Mouse (Mus musculus) heart, adult 2 months (tissue): ENCODE measurements around the gene Itgb2l. TPM values are rescaled to one million over a fixed set of nuclear protein-coding genes. Genes with fewer than 3 reads are reported as not detected.

Experiments used
- DNase-seq, 2 experiments: peaks; one replicate each; pipeline ENCODE4 v3.0.0; 2021
- H3K27ac ChIP-seq: fragments of 200-600 bp; 2 replicates; pipeline ENCODE4 v1.8.1; 2022
- H3K27me3 ChIP-seq: fragments of 200-500 bp; 2 replicates; pipeline ENCODE4 v1.6.1; 2012; ENCODE audit warnings: mild to moderate bottlenecking, low read length, inconsistent platforms, mixed read lengths; ENCODE audit not compliant: control insufficient read depth, insufficient read depth
- H3K36me3 ChIP-seq: fragments of 200-500 bp; 2 replicates; pipeline ENCODE4 v1.6.1; 2012; ENCODE audit warnings: low read length, inconsistent platforms; ENCODE audit not compliant: control insufficient read depth, insufficient read depth
- H3K4me1 ChIP-seq: fragments of 200-500 bp; 2 replicates; pipeline ENCODE4 v1.6.1; 2011; ENCODE audit warnings: low read length; ENCODE audit not compliant: control insufficient read depth, insufficient read depth
- H3K4me3 ChIP-seq: fragments of 200-600 bp; 2 replicates; pipeline ENCODE4 v1.8.1; 2022
- H3K79me2 ChIP-seq: fragments of 200-500 bp; replicated peaks from 2 replicates; pipeline ENCODE4 v1.6.1; 2012; ENCODE audit warnings: mild to moderate bottlenecking, inconsistent platforms, low read length, moderate library complexity, mixed read lengths; ENCODE audit not compliant: control insufficient read depth, insufficient read depth
- H3K9ac ChIP-seq: fragments of 200-500 bp; 2 replicates; pipeline ENCODE4 v1.6.1; 2012; ENCODE audit warnings: low read depth, mild to moderate bottlenecking, control low read depth, inconsistent platforms, low read length, mixed read lengths
- CTCF ChIP-seq: fragments of 200-600 bp; IDR thresholded peaks from 2 replicates; pipeline ENCODE4 v1.8.1; 2022; ENCODE audit warnings: antibody characterized with exemption, mild to moderate bottlenecking, moderate library complexity
- EP300 ChIP-seq: fragments of 200-500 bp; IDR thresholded peaks from 2 replicates; pipeline ENCODE4 v1.6.1; 2011; ENCODE audit warnings: low read depth, low read length, control low read depth; ENCODE audit not compliant: insufficient read depth
- POLR2A ChIP-seq: fragments of 200-500 bp; IDR thresholded peaks from 2 replicates; pipeline ENCODE4 v1.6.1; 2011; ENCODE audit warnings: mild to moderate bottlenecking, low read depth, low read length, control low read depth; ENCODE audit not compliant: insufficient read depth
- WGBS: fragments of 180-500 bp; shearing (Covaris S2); methylation state at CpG from one replicate; pipeline ENCODE4 v1.1.7; 2018; 5-methylcytosine and 5-hydroxymethylcytosine counted together
- intact Hi-C: fragments of 180-260 bp; cut with DNase I; formaldehyde crosslinking; loops from one replicate; pipeline ENCODE4 v1.15.1; 2025
- polyA plus RNA-seq: library from polyadenylated mRNA; depleted of rRNA; stranded (reverse); fragments of >200 nt; gene quantifications from 2 replicates; pipeline ENCODE4 v1.2.3, GENCODE M21; 2012; rRNA removed
- total RNA-seq, 2 experiments: library from RNA; stranded (reverse); gene quantifications; 2 replicates each; pipeline ENCODE4 v1.2.3; 2021

Itgb2l gene
- total and polyA plus RNA-seq, 3 experiments, result not detected

DNA sequence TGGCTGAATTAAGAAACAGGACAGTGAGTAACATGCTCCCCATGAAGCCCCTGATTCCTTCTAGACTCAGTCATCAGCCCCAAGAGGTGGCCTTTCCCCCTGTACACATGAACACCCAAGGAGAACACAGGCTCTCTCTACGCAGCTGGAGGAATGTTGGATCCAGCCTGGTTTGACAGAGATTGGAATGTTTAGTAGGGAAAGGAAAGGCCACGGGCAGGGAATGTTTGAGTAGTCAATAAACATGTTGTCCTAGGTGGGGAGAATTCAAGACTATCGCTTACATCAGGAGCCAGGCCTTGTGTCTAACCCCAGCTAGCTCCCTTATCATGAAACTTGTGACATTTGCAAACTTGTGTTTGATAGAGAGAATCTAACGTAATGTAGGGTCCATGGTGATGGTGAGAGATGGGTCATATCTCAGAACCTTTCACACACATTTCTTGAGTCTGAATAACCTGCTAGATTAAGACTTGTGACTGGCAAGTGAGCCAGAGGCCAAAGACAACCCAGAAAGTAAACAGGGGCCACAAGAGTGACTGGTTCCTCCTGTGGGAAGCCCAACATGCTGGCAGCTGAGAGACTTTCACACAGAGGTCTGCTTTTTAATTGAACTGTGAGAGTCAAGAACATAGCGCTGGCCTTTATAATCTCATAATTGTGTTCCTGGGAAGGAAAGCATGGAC is 60.8 kb downstream of the Itgb2l start:
- H3K4me1 ChIP-seq, result no peaks in the 10 kb centered on the region
- intact Hi-C loops, result no loop called here
- H3K27me3 ChIP-seq, result no peaks in the 10 kb centered on the region
- H3K36me3 ChIP-seq, result no peaks in the 10 kb centered on the region
- H3K27ac ChIP-seq, result no peak overlapping the region
- no peaks in the 10 kb centered on the region for H3K79me2 ChIP-seq
- WGBS, result 70% methylated on average over 5 of the region's 5 CpGs
- TF ChIP-seq POLR2A, result no peak
- no peak for TF ChIP-seq CTCF
- TF ChIP-seq EP300, result no peak
- no peak overlapping the region for H3K4me3 ChIP-seq
- no peak for DNase-seq
- no peak overlapping the region for H3K9ac ChIP-seq

DNA sequence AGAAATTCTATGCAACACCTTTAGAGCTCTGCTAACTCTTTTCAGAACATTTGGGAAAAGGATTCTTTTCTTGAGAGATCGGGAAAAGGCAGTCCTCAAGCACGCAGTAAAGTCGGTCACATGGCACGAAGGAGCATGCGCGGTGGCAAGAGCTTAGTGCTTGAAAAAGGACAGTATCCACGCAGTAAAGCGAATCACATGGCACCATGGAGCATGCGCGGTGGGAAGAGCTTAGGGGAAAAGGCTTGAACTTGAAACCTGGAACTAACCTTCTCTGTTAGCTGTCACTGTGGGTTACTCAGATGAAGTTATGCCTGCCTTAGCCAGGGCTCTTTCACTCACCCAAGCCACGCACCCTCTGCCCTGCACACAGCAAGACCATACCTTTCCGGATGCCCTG is 62.0 kb downstream of the Itgb2l start:
- no peak for DNase-seq
- H3K36me3 ChIP-seq, result no peaks in the 10 kb centered on the region
- H3K4me1 ChIP-seq, result no peaks in the 10 kb centered on the region
- H3K4me3 ChIP-seq, result no peak overlapping the region
- TF ChIP-seq CTCF, result no peak
- no peak for TF ChIP-seq POLR2A
- no peak for TF ChIP-seq EP300
- WGBS, result 91% methylated on average over 12 of the region's 12 CpGs
- intact Hi-C loops, result no loop called here
- no peak overlapping the region for H3K9ac ChIP-seq
- no peak overlapping the region for H3K27ac ChIP-seq
- no peaks in the 10 kb centered on the region for H3K79me2 ChIP-seq
- no peaks in the 10 kb centered on the region for H3K27me3 ChIP-seq

DNA sequence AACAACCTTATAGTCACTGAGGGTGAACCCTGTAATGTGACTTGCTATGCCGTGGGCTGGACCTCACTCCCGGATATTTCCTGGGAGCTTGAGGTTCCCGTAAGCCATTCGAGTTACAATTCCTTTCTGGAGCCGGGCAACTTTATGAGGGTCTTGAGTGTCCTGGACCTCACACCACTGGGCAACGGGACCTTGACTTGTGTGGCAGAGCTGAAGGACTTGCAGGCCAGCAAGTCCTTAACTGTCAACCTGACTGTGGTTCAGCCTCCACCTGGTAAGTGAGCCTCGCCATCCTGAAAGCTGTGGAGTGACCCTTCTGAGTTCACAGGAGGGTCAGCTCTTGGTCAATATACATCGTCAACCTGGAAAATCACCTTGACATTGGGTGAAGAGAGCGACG is 65.3 kb downstream of the Itgb2l start:
- no peaks in the 10 kb centered on the region for H3K79me2 ChIP-seq
- WGBS, result 93% methylated on average over 10 of the region's 10 CpGs

DNA sequence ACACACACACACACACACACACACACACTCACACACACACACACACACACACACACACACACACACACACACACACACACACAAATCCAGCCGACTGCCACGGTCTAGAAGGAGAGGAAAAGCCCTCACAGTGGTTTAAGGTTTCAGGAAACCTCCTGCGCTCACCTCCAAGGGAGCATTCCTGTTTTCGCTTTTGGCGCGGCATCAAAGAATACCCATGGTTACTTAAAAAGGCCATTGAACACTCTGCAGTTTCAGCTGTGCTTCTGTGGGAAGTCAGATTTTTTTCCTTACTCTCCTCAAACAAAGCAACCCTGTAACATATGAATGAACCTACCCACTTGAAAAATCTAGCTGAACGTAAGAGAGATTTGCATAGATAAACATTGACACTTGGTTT is 67.1 kb downstream of the Itgb2l start:
- Histone ChIP-seq H3K4me3 (no peak overlapping the region), H3K27ac (no peak overlapping the region), H3K9ac (no peak overlapping the region), H3K79me2 (no peaks in the 10 kb centered on the region), H3K36me3 (no peaks in the 10 kb centered on the region), H3K4me1 (no peaks in the 10 kb centered on the region), H3K27me3 (no peaks in the 10 kb centered on the region)
- TF ChIP-seq EP300 (no peak), POLR2A (no peak), CTCF (no peak)
- no peak for DNase-seq
- intact Hi-C loops, result no loop called here
- 17% methylated on average over 7 of the region's 7 CpGs for WGBS

More for the DNA sequence above, 65.3 kb downstream of the Itgb2l start:
- intact Hi-C loops, result no loop called here
- Histone ChIP-seq H3K4me1 (no peaks in the 10 kb centered on the region), H3K9ac (no peak overlapping the region), H3K27me3 (no peaks in the 10 kb centered on the region), H3K36me3 (no peaks in the 10 kb centered on the region), H3K27ac (no peak overlapping the region), H3K4me3 (no peak overlapping the region)
- no peak for TF ChIP-seq CTCF
- no peak for TF ChIP-seq EP300
- TF ChIP-seq POLR2A, result no peak
- no peak for DNase-seq

DNA sequence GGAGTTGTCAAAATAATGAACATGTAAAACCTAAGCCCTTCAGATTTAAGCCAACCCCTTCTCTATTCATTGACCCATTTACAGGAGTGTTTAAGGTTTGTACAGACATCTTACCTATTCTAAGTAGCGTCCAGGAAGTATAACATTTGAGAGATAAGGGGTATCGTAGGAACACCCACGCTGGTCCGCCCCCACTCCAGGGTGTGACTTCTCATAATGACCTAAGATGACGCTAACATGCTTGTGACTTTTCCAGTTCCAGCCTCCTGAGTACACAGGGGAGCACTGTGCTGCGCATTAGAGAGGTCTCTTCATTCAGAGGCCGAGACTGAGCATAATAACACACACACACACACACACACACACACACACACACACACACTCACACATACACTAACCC is 67.9 kb downstream of the Itgb2l start:
- Histone ChIP-seq H3K4me3 (no peak overlapping the region), H3K27me3 (no peaks in the 10 kb centered on the region), H3K79me2 (no peaks in the 10 kb centered on the region), H3K4me1 (no peaks in the 10 kb centered on the region), H3K36me3 (no peaks in the 10 kb centered on the region), H3K9ac (no peak overlapping the region), H3K27ac (no peak overlapping the region)
- TF ChIP-seq EP300, result no peak
- TF ChIP-seq POLR2A, result no peak
- no peak for TF ChIP-seq CTCF
- intact Hi-C loops, result no loop called here
- no peak for DNase-seq
- WGBS, result 65% methylated on average over 7 of the region's 7 CpGs

DNA sequence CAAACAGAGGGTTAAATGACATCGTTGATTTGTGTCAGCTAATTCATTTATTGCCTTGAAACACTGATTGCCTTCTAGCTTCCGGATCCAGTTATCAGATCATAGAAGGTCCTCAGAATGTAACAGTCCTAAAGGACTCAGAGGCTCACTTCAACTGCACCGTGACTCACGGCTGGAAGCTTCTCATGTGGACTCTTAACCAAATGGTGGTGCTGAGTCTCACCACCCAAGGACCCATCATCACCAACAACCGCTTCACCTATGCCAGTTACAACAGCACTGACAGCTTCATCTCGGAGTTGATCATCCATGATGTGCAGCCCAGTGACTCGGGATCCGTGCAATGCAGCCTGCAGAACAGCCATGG is 70.7 kb downstream of the Itgb2l start:
- DNase-seq, result no peak
- H3K4me3 ChIP-seq, result no peak overlapping the region
- no peaks in the 10 kb centered on the region for H3K27me3 ChIP-seq
- H3K4me1 ChIP-seq, result no peaks in the 10 kb centered on the region
- intact Hi-C loops, result no loop called here
- 86% methylated on average over 8 of the region's 8 CpGs for WGBS
- H3K79me2 ChIP-seq, result no peaks in the 10 kb centered on the region
- TF ChIP-seq EP300 (no peak), CTCF (no peak), POLR2A (no peak)
- no peak overlapping the region for H3K27ac ChIP-seq
- H3K36me3 ChIP-seq, result no peaks in the 10 kb centered on the region
- H3K9ac ChIP-seq, result no peak overlapping the region

Other genes starting within 250 kb of the Itgb2l start
- gene Sh3bgr, start 243.2 kb downstream of the Itgb2l start, total RNA-seq, result 100 to 1,000 TPM; 298 to 308 TPM
- 313 and 426 TPM in 2 replicates for gene Sh3bgr, start 243.2 kb downstream of the Itgb2l start, polyA plus RNA-seq
- not detected for gene B3galt5, start 207.8 kb downstream of the Itgb2l start, total RNA-seq
- 0.03 TPM in 1 of 2 replicates, not detected in the other for gene B3galt5, start 207.8 kb downstream of the Itgb2l start, polyA plus RNA-seq
- 1 to 10 TPM; 2.1 to 3.6 TPM for gene Pcp4, start 24.0 kb upstream of the Itgb2l start, total RNA-seq
- 0.57 and 2.3 TPM in 2 replicates for gene Pcp4, start 24.0 kb upstream of the Itgb2l start, polyA plus RNA-seq